Mouse (Mus musculus): ENCODE results near the gene Ptprg.

Ptprg gene

DNA sequence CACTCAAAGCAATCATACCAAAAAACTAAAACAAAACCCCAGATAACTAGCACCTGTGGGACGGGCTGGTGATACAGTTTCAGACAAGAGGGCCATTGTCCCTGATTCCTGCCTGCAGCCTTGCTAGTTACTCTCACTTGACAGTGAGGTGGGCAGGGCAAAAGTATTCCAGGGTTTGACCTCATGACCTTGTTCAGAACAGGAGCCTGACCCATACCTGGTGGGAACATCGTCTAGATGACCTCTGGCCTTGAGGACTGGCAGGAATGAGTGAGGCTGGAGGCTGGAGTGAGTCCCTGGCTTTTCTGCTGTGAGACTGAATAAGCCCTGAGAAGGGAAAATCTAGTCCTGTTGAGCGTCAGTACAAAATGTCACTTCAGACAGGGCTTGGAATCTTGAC lies 11.1 kb downstream of the Ptprg start:
- ATAC-seq (ENCODE audit: low TSS enrichment): no peak

DNA sequence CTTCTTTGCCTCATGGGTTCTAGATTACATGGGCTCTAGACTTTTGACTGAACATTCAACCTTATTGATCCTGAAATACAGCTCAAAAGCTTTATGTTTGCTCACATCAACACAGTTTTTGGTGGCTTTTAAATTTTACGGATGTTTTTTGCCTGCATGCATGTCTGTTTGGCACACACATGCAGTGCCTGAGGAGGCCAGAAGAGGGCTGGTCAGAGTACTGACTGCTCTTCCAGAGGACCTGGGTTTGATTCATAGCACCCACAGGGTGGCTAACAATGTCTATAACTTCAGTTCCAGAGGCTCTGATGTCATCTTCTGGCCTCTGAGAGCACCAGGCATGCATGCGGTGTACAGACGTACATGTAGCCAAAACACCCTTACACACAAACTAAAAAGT lies 12.0 kb downstream of the Ptprg start:
- no peak for ATAC-seq (ENCODE audit: low TSS enrichment)

DNA sequence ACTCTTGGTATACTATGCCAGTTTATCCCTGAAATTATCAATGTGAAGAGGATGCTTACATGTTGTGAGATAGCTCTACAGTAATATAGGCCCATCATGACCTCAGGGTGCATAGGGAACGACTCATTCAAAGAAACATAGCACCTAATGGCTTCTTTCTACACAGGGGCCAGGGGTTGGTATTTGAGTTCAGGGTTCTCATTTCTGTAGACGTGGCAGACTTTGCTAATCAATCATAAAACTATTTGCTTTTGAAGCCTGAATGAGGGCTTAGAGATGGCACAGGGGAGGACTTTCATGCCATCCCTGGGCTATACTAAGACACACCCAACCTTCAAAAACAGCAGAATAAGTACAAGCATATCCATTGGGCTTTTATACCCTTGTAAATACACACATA lies 16.4 kb downstream of the Ptprg start:
- no peak for ATAC-seq (ENCODE audit: low TSS enrichment)

DNA sequence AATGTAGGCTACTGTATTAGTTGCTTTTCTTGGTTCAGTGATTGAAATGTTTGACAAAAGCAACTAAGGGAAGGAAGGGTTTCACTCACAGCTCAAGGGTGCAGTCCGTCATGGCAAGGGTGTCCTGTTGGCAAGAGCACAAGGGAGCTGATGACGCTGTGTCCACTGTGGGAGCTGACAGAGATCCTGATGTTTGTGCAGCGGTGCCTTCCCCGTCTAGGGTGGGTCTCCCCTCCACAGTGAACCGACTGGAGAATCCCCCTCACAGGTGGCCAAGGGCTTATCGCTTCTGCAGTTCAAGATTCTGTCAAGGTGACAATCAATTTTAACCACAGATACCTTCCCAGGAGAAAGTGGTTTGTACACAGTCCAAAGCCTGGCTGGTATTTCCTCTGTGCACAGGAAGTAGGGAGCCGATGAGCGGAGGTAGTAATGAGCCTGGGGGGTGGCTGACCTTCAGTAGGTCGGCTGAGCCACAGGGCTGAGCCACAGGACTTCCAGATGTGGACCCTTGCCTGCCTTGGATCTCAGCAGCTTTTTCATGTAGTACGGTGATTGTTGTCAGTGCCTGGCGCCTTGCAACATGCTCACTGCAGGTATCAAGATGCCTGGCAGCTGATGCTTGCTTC lies 18.5 kb downstream of the Ptprg start:
- no peak for ATAC-seq (ENCODE audit: low TSS enrichment)

DNA sequence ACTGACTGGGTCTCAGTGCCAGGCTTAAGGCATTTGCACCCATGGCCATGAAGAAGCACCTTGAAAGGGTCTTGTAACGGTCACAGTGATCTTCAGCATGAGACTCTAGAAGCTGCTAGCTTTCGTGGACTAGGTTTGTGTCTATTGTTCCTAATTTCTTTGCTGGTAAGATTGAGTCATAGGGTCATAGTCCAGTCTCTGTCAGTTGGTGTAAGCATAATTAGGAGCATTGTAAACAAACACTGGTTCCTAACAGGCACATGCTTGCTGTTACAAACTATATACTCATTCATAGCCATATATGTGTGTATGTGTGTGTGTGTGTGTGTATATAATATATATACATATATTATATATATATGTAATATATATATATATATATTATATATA lies 19.1 kb downstream of the Ptprg start:
- no peak for ATAC-seq (ENCODE audit: low TSS enrichment)

DNA sequence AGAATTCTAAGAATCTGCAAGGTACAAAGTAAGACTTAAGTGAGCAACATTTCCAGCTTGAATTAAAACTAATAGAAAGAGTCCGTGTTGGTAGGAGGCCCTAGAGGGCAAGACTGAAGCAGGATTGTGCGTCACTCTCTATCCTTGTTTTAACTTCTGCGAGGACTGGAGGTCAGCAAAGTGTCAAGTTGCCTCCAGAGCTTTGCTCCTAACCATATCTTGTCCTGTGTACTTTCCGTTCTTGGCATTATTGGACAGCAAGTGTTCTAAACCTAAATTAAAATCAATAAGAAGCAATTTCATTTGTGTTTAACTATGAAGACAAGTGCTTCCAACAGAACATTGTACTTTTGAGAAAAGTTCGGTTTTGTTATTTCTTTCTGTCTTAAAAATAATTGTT lies 20.4 kb downstream of the Ptprg start:
- ATAC-seq (ENCODE audit: low TSS enrichment): no peak

DNA sequence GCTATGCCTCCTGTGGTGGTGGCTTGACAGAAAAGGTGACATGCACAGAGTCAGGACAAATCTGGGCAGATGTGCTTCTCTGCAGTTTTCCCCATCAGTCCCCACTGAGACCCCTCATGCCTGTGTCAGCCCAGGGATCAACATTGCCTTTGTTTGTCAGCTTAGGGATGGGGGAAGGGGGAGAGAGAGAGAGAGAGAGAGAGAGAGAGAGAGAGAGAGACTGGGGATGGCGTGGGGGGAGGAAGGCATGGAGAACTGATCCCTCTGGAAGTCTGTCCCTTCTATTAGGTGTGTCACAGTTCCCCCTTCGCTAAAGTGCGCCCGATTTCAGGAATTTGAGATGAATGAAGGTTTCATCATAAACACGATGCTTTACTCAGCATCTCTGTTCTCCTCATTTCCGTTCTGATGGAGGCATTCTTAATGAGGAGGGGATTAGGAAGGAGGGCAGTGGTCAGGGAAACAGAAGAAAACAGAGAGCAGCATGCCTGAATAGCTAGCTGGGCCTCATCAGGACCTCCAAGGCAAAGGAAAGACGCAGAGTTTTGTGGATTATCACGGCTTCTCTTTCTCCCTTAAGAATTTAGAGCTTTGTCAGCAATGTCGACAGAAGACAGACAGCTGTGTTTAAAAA lies 24.1 kb downstream of the Ptprg start:
- ATAC-seq (ENCODE audit: low TSS enrichment): no peak

DNA sequence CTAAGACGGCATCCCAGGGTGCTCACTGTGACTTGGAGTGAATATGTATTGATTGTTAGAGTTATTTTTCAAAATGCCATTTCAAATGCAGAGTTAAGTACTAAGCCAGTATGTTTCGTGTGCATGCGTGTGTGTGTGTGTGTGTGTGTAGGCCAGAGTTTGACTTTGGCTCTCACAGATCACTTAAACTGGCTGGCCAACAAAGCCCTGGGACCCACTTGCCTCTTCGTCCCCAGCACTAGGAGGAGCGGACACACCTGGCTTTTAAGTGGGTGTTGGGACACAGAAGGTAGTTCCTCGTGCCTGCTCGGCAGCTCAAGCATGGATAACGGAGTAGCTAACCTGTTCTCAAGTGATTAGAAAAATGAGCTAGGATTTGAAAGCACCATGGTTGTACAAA lies 24.6 kb downstream of the Ptprg start:
- no peak for ATAC-seq (ENCODE audit: low TSS enrichment)

DNA sequence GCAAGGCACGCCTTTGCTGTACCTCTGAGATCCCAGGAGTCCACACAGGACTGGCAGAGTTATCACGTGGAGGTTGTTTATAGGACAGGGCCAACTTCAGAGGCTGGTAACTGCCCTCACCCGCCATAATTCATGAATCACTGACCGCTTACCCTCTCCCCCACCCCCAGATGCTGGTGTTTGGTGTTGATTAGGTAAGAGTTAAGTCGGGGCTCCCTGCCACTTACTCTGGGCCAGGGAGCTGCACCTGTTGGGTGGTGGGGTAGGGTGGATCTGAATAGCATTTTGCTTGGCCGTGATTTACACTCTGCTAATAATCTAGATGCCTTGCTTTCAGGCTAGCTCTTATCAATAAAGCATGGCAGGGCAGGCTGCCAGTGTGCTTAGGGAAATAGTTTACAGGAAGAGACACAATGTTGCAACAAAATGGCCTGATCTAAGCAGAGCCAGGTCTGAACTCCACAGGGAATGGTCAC lies 25.2 kb downstream of the Ptprg start:
- no peak for ATAC-seq (ENCODE audit: low TSS enrichment)

DNA sequence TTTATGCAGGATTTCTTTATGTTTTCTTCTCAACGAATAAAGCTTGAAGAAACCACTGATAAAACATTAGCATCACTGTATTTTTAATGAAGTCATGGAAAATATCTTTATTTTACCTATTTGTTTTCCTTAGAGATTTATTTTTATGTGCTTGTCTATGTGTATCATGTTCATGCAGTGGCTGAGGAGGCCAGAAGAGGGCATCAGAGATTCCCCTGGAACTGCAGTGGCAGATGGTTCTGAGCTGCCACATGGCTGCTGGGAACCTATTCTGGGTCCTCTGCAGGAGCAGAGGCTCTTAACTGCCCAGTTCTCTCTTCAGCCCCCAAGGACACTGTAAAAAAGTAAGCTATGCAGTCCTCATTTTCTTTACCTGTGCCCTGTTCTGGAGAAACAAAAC lies 26.6 kb downstream of the Ptprg start:
- no peak for ATAC-seq (ENCODE audit: low TSS enrichment)

DNA sequence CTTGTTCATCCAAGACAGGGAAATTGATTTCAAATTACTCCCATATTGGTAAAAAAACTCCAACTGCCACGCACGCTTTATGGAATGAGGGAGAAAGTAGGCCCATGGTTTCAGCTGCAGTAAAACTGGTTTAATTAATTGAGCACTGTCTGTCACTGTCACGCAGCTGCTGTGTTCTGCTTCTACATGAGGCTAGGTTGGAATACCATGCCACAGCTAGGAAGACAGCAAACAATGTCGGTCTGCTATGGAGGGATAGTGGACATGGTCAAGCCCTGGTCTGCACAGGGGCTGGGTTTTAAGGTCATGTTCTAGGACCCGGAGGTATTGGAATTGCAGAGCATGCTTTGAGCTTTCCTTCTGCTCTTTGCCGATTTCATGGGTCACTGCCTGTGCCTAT lies 30.9 kb downstream of the Ptprg start:
- no peak for ATAC-seq (ENCODE audit: low TSS enrichment)

DNA sequence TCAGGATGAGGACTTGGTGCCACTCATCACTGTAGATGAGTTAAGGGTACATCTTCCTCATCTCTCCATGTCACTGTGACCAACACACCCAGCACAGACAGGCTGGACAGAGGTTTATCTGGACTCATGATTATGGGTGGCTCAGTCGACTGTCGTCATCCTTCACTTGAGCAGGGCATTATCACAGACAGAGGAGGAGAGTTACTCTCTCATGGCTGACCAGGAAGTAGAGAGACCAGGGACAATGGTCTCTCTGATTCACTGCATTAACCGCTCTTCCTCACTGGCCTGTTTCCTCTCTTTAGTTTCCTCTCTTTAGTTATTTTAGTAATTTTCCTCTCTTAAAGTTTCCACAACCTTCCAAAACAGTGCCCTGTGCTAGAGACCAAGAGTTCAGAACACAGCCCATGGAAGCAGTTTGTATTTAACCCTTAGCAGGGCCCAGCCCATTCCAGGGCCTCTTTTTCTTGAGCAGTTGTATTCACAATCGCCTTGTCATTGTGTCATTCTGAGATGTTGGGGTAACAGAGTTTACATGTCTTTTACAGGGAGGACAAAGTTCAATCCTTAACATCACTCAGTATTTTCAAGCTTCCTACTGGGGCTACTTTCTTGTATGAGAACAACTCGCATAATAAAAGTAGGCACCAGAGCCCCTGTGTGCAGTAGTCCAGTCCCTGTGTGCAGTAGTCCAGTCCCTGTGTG lies 31.7 kb downstream of the Ptprg start:
- no peak for ATAC-seq (ENCODE audit: low TSS enrichment)

DNA sequence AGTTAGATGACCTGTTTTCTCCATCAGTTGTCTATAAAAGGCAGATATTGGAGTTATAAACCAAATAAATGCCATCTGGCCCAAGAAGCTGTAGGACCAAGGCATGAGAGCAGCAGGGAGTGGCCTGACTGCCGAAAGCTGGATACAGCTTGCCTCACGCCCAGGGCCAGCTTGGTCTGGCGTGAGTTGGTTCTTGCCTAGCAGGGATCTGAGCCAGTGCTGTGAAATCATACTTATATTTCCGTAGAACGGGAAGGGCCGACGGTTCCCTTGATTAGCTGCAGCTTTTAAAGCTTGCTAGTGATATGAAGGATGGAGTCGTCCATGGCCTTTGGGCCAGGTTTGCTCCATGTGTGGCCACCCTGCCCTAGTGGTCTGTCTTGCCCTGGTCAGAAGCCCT lies 37.1 kb downstream of the Ptprg start:
- ATAC-seq (ENCODE audit: low TSS enrichment): no peak

DNA sequence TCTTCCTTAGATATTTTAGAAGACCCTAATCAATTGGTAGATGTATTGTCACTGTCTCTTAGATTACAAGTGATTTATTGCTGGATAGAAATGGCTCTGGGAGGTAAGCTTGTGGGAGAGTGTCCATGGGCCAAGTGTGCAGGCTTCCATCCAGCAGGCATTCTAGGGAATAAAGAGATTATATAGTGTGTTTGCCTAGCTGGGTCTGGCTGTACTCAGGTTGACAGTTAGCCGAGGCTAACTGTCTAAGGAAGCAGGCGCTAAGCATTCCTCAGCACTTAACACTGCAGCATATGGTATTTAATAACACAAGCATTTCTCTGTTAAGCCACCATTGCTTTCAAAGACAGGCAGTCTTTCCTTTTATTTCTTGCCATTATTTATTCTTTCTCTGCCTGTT lies 39.3 kb downstream of the Ptprg start:
- no peak for ATAC-seq (ENCODE audit: low TSS enrichment)

DNA sequence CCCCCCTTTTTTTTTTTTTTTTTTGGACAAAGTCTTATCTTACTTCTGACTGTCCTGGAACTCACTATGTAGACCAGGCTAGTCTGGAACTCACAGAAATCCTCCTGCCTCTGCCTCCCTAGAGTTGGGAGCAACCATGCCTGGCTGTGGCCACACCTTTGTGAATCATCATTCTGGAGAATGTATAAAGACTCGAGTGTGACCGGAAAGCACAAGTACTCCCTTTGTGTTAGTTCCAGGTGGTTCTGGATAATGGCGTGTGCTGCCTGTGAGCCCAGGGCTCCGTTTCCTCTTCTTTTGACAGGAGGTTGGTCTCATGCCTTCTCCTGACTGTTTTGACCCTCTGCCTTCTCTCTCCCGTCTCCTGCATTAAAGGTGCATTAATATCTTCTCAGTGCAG lies 41.0 kb downstream of the Ptprg start:
- ATAC-seq (ENCODE audit: low TSS enrichment): no peak

DNA sequence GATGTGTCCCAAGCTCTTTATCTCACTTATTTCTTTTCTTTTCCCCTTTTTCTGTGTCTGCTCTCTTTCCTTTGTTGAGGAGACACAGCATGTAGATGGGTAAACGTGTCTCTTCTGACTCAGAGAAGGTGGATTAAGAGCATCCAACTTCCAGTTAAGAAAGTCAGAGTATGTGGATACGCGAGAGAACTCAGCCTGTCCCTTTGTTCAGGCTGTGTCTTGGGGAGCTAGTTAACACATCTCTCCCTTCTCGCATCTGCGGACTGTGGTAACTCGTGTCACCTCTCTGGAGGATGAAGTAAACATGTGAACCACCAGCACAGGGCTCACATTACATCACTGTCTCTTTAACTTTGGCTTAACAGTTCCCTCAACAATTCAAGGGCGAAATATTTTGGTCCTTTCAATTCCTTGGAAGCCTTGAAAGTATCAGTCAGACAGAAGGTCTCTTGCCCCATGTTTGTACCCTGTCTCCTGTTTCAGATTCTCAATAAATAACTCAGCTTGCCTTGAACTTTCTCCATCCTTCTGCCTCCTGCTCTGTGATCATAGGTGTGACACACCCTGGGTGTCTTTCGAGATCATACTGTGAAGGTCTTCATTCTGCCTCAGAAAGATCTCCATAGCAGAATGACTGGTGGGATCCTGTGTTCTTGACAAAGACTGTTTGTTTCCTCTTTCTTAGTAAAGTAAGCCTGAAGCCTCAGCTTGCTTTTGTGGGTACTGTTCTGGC lies 51.0 kb downstream of the Ptprg start:
- no peak for ATAC-seq (ENCODE audit: low TSS enrichment)

DNA sequence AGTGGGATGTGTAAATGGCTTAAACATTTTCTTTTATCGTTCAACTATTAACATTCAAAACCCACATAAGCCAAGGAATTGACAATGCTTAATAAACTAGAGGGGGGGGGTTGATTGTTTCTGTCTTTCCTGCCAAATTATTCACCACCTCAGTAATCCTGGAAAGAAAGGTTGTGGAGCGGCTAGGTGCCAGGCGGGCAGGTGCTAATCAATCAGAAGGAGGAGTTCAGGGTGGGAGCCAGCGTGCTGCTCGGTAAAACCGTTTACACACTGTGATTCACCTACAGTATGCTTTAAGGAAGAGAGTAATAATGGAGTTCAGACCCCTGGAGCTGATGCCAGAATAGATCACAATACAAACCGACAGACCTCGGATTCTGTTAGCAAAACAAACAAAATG lies 55.0 kb downstream of the Ptprg start:
- no peak for ATAC-seq (ENCODE audit: low TSS enrichment)

DNA sequence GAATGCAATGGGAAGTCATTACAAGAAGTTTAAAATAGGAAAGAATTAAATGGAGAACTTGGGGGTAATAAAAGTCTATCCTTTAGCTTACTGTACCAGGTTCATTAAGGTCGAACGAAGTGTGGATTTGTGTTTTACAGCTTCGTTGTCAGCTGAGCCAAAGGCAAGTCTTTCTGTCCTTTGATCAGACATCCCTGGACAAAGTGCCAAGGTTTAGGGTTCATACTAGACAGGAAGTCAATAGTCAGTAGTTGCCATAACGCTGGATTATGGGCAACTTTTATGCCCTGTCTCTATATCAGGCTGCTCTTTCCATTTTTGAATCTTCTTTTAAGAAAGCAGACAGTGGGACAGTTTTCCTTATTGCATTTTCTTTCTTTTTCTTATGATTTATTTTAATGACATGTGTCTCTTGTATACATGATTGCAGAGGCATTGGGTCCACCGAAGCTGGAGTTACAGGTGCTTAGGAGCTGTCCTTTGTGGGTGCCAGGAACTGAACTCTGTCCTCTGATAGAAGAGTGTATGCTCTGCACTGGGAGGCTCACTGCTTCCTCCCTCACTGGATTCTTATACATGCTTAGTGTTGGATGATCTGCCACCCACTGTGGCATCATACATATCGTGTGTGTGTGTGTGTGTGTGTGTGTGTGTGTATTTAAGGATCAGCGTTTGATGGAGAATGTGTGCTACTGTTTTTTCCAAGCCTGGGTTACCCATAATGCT lies 56.7 kb downstream of the Ptprg start:
- ATAC-seq (ENCODE audit: low TSS enrichment): no peak

DNA sequence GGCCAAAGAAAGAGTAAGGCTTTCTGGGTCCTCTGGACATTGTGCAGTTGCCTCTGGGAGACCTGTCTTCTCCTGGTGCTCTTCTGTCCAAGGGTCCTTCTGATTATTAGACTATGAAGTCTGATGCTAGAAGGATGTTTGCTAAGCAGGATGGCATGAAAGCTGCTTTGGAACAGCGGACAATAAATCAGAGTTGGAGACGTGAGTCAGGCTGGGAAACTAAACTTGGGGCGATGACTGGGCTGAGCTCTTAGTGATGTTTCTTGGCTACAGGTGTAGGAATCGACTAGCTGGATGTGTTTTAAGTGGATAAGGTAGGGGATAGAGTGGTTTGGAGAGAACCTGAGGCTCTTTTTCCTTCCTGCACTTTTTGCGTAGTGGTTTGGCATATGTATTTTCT lies 59.1 kb downstream of the Ptprg start:
- ATAC-seq (ENCODE audit: low TSS enrichment): no peak

DNA sequence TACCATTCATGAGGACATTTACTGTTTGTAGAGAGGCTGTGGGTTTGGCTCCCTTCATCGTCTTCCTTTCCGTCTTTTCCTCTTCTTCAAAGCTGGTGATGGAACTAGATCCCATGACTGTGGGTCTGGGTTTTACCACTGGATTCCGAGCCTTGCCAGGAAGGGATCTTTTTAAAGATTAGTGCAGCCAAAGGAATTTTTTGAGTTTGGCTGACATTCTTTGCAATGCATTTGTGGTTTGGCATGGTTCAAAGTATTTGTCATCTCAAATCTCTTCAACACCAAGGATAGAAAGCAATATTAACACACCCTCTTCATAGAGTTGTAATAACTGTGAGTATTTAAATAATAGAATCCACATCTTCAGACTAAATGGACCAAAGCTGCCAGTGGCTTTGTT lies 59.8 kb downstream of the Ptprg start:
- ATAC-seq (ENCODE audit: low TSS enrichment): no peak

DNA sequence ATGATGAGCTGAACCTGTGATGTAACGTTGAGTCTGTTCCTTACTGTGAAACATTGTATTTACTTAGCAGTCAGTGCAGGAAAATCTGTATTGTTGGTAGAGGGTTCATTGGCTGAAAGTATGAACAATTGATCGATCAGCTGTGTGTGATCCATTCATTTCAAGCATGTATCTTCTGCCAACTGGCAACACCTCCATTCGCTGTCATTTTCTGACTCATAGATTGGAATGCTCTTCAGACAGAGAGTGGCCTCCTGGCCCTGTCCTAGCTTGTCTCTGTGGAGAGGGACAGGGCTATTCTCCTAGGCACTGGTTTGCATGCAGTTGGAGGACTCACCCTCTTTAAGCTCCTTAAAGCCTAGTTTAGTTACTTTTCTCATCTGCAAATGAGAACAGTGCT lies 62.4 kb downstream of the Ptprg start:
- no peak for ATAC-seq (ENCODE audit: low TSS enrichment)

DNA sequence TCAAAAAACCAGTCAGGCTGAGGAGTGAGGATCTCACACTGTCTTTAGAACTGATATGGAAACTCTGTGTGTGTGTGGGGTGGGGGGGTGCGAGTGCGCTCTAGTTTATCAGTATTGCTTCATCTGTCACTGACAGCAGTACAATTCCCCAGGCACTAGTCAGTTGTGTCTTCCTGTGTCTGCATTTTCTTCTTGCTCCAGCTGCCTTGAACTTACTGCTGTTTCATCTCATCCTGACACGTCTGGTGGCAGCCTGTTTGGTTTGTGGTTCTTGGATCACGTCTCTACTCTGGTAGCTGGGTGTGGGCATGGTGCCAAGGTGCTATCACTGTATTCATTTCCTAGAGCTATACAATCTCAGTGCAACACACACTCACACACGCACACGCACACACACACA lies 64.0 kb downstream of the Ptprg start:
- no peak for ATAC-seq (ENCODE audit: low TSS enrichment)
